10 mouse cellular contexts compared by ENCODE assay signal in genomic region chr8:125824688-125825087, GRCm38 (mm10).
DNase-seq lines count a peak whose midpoint lies in the region; ATAC-seq and TF ChIP-seq lines count a peak whose summit lies in the region.
"Had no signal": no experiment of that assay in that cellular context is flagged by ENCODE, and none has a peak within 500 bp of the region (broad histone marks: within the 10 kb centered on the region; RNA-seq: fewer than 3 reads in every experiment).

No protein-coding gene starts in this region.

- DNase-seq in kidney, adult 2 months = no peak
- peak; percentile 88 for DNase-seq in midbrain, embryonic 11.5 days (ENCODE audit: low spot score, missing footprints)
- DNase-seq in retina, embryonic 14.5 days (ENCODE audit: low spot score) = peak; percentile 55
- no peak for DNase-seq in frontal cortex, postnatal 14 days (ENCODE audit: low spot score in 2 of 2)

- H3K27ac ChIP-seq in kidney, adult 2 months (ENCODE audit: insufficient read depth, low read depth, low read length) = no peak overlapping the region
- H3K27ac ChIP-seq in kidney, embryonic 15.5 days = no peak overlapping the region
- no peak overlapping the region for H3K27ac ChIP-seq in midbrain, embryonic 11.5 days (ENCODE audit: low read depth, low read length)
- H3K27ac ChIP-seq in midbrain, embryonic 15.5 days = no peak overlapping the region
- no peak overlapping the region for H3K27ac ChIP-seq in cortical plate, adult 2 months (ENCODE audit: insufficient read depth, low read length)
- H3K27ac ChIP-seq: hindbrain, embryonic 14.5 days had no signal

- no peaks in the 10 kb centered on the region for H3K36me3 ChIP-seq in kidney, adult 2 months (ENCODE audit: control insufficient read depth, insufficient read depth, low read length)
- H3K36me3 ChIP-seq in kidney, embryonic 15.5 days = no peaks in the 10 kb centered on the region
- H3K36me3 ChIP-seq in midbrain, embryonic 11.5 days (ENCODE audit: control insufficient read depth, insufficient read depth, low read length) = no peaks in the 10 kb centered on the region
- H3K36me3 ChIP-seq in midbrain, embryonic 15.5 days (replicated peaks) = no peaks in the 10 kb centered on the region
- H3K36me3 ChIP-seq: G1E; heart, embryonic 12.5 days had no signal

- no peaks in the 10 kb centered on the region for H3K27me3 ChIP-seq in kidney, adult 2 months (replicated peaks; ENCODE audit: control insufficient read depth, insufficient read depth, low read length)
- H3K27me3 ChIP-seq in kidney, embryonic 15.5 days = no peaks in the 10 kb centered on the region
- no peaks in the 10 kb centered on the region for H3K27me3 ChIP-seq in midbrain, embryonic 11.5 days (ENCODE audit: control insufficient read depth, insufficient read depth, low read length)
- H3K27me3 ChIP-seq in midbrain, embryonic 15.5 days (replicated peaks) = no peaks in the 10 kb centered on the region
- H3K27me3 ChIP-seq: heart, embryonic 12.5 days had no signal

- no peaks in the 10 kb centered on the region for H3K9me3 ChIP-seq in kidney, embryonic 15.5 days (replicated peaks)
- H3K9me3 ChIP-seq in midbrain, embryonic 11.5 days (ENCODE audit: control insufficient read depth, low read length) = no peaks in the 10 kb centered on the region
- no peaks in the 10 kb centered on the region for H3K9me3 ChIP-seq in midbrain, embryonic 15.5 days
- H3K9me3 ChIP-seq: heart, embryonic 12.5 days had no signal

- no peak overlapping the region for H3K4me3 ChIP-seq in kidney, adult 2 months (ENCODE audit: insufficient read depth, low read depth, low read length)
- no peak overlapping the region for H3K4me3 ChIP-seq in kidney, embryonic 15.5 days (replicated peaks)
- no peak overlapping the region for H3K4me3 ChIP-seq in midbrain, embryonic 11.5 days (ENCODE audit: low read depth, low read length)
- no peak overlapping the region for H3K4me3 ChIP-seq in midbrain, embryonic 15.5 days
- H3K4me3 ChIP-seq in cortical plate, adult 2 months (ENCODE audit: insufficient read depth, low read length) = no peak overlapping the region
- H3K4me3 ChIP-seq: heart, embryonic 12.5 days had no signal

- no peaks in the 10 kb centered on the region for H3K4me1 ChIP-seq in kidney, adult 2 months (ENCODE audit: control insufficient read depth, insufficient read depth, low read length)
- peaks cover 12% of the 10 kb centered on the region; the same call in 1 of the 2 replicates for H3K4me1 ChIP-seq in kidney, embryonic 15.5 days
- no peaks in the 10 kb centered on the region for H3K4me1 ChIP-seq in midbrain, embryonic 11.5 days (ENCODE audit: control insufficient read depth, insufficient read depth, low read length)
- H3K4me1 ChIP-seq in midbrain, embryonic 15.5 days = peaks cover 12% of the 10 kb centered on the region
- peaks cover 4% of the 10 kb centered on the region for H3K4me1 ChIP-seq in cortical plate, adult 2 months (ENCODE audit: control insufficient read depth, insufficient read depth, low read length)

- TF ChIP-seq POLR2A in kidney, adult 2 months (IDR thresholded peaks at IDR 0.05; ENCODE audit: low read depth, low read length) = no peak
- TF ChIP-seq POLR2A in cortical plate, adult 2 months (IDR thresholded peaks at IDR 0.05; ENCODE audit: extremely low read depth, insufficient read depth, low read length) = no peak

- ATAC-seq in kidney, embryonic 15.5 days (replicated peaks; ENCODE audit: low FRiP score) = no peak
- ATAC-seq in midbrain, embryonic 11.5 days (ENCODE audit: low FRiP score) = no peak
- no peak for ATAC-seq in midbrain, embryonic 15.5 days (replicated peaks)

- no peak overlapping the region for H3K9ac ChIP-seq in kidney, embryonic 15.5 days
- no peak overlapping the region for H3K9ac ChIP-seq in midbrain, embryonic 11.5 days (ENCODE audit: low read length)
- H3K9ac ChIP-seq in midbrain, embryonic 15.5 days = no peak overlapping the region
- H3K9ac ChIP-seq: heart, embryonic 12.5 days; hindbrain, embryonic 14.5 days had no signal

- no peak overlapping the region for H3K4me2 ChIP-seq in kidney, embryonic 15.5 days
- no peak overlapping the region for H3K4me2 ChIP-seq in midbrain, embryonic 11.5 days
- no peak overlapping the region for H3K4me2 ChIP-seq in midbrain, embryonic 15.5 days
- H3K4me2 ChIP-seq: heart, embryonic 12.5 days; hindbrain, embryonic 14.5 days had no signal

- 0 out of 2 replicates have a peak, but pooled peaks have one; percentile 20 for TF ChIP-seq CTCF in kidney, adult 2 months (conservative IDR thresholded peaks at IDR 0.05; ENCODE audit: insufficient read depth, insufficient read length, low read depth, low read length)
- TF ChIP-seq CTCF in cortical plate, adult 2 months (IDR thresholded peaks at IDR 0.05; ENCODE audit: extremely low read depth, insufficient read depth, low read length) = peak; percentile 47

- WGBS in kidney, adult 2 months = 53% methylated on average over 2 of the region's 2 CpGs
- 39% methylated on average over 2 of the region's 2 CpGs for WGBS in kidney, embryonic 15.5 days
- 35% methylated on average over 2 of the region's 2 CpGs for WGBS in midbrain, embryonic 11.5 days
- 44% methylated on average over 2 of the region's 2 CpGs for WGBS in midbrain, embryonic 15.5 days

Comparison
In these comparisons a context has a peak if more than half of its experiments do, and no peak if none do; other contexts are left out.
1. DNase-seq: peak in midbrain, embryonic 11.5 days (single experiment) and retina, embryonic 14.5 days (single experiment); none in kidney, adult 2 months (single experiment) and frontal cortex, postnatal 14 days (0 of 2).